Mouse (Mus musculus): ENCODE results near the gene Vwf.

- TF ChIP-seq CTCF (IDR thresholded peaks at IDR 0.05; ENCODE audit: insufficient read depth, low read length) (no peak), POLR2A (IDR thresholded peaks at IDR 0.05; ENCODE audit: borderline replicate concordance, extremely low read depth, low read depth, low read length) (no peak)
Observed at GRCm38 (mm10) chr6:125663906-125664305, 117.3 kb downstream of the Vwf start.

Measured in lung, adult 2 months (tissue).